Mouse (Mus musculus): Measurements from ENCODE around the gene Gm49354. TPM values are rescaled to one million over a fixed set of nuclear protein-coding genes. Genes with fewer than 3 reads are reported as not detected.

Gene Gm49354
- total and polyA plus RNA-seq, 3 experiments: 52.8 TPM; not detected in 2

- H3K36me3 ChIP-seq (replicated peaks): peaks cover 92% of the 10 kb centered on the region
- H3K27me3 ChIP-seq (ENCODE audit: insufficient read depth, low read length): no peaks in the 10 kb centered on the region
- peak overlapping the region; percentile 57; the same call in 1 of the 2 replicates for H3K4me3 ChIP-seq (ENCODE audit: low read depth, low read length)
- H3K9me3 ChIP-seq (replicated peaks): no peaks in the 10 kb centered on the region
- ATAC-seq (ENCODE audit: extremely low read depth, insufficient number of reproducible peaks, low FRiP score, poor library complexity, severe bottlenecking): peak; percentile 95
- H3K4me1 ChIP-seq (ENCODE audit: insufficient read depth, low read depth, low read length): peaks cover 89% of the 10 kb centered on the region
- DNase-seq (ENCODE audit: low spot score): peak; percentile 66
- TF ChIP-seq GATA1 (IDR thresholded peaks at IDR 0.05; ENCODE audit: borderline replicate concordance, low read length) (no peak), POLR2AphosphoS5 (IDR thresholded peaks at IDR 0.05; ENCODE audit: insufficient replicate concordance, low read depth, low read length) (no peak), GATA2 (IDR thresholded peaks at IDR 0.05; ENCODE audit: borderline replicate concordance, low read depth, low read length) (0 out of 2 replicates have a peak, but pooled peaks have one; percentile 67), TAL1 (conservative IDR thresholded peaks at IDR 0.05; ENCODE audit: low read depth, low read length) (peak; percentile 99), CTCF (IDR thresholded peaks at IDR 0.05; ENCODE audit: low read depth, low read length) (no peak)
Measured at GRCm38 (mm10) chr13:59814109-59814591, 32.1 kb upstream of the Gm49354 start.

GRCm38 (mm10) chr13:59811581-59811980 lies 29.5 kb upstream of the Gm49354 start:
- Histone ChIP-seq H3K36me3 (replicated peaks) (peaks cover 93% of the 10 kb centered on the region), H3K4me3 (ENCODE audit: low read depth, low read length) (no peak overlapping the region), H3K9me3 (replicated peaks) (no peaks in the 10 kb centered on the region), H3K4me1 (ENCODE audit: insufficient read depth, low read depth, low read length) (peaks cover 70% of the 10 kb centered on the region), H3K27me3 (ENCODE audit: insufficient read depth, low read length) (no peaks in the 10 kb centered on the region)
- ATAC-seq (ENCODE audit: extremely low read depth, insufficient number of reproducible peaks, low FRiP score, poor library complexity, severe bottlenecking) (no peak), DNase-seq (ENCODE audit: low spot score) (no peak)
- no peak for TF ChIP-seq GATA1 (IDR thresholded peaks at IDR 0.05; ENCODE audit: borderline replicate concordance, low read length)
- TF ChIP-seq GATA2 (IDR thresholded peaks at IDR 0.05; ENCODE audit: borderline replicate concordance, low read depth, low read length): no peak
- TF ChIP-seq POLR2AphosphoS5 (IDR thresholded peaks at IDR 0.05; ENCODE audit: insufficient replicate concordance, low read depth, low read length): no peak
- TF ChIP-seq CTCF (IDR thresholded peaks at IDR 0.05; ENCODE audit: low read depth, low read length): no peak
- TF ChIP-seq TAL1 (conservative IDR thresholded peaks at IDR 0.05; ENCODE audit: low read depth, low read length): no peak

DNA sequence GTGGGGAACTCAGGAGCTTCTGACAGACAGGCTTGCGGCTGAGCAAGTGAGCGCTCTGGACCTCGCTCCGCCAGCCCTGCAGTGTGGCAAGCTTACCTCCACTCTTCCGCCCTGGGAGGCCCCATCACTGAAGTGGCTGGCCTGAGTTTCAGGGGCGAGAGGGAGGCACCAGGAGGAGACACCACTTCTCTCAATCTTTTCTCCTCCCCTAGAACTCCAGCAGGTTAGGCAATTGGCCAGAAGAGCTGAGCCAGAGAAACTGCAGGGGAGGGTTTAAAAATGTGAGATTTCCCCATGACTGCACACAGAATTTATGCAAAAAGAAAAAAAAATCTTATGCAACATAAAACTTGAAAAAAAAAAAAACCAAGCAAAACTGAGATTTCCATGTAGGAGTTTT lies 19.0 kb upstream of the Gm49354 start:
- H3K4me1 ChIP-seq (ENCODE audit: insufficient read depth, low read depth, low read length): peaks cover 51% of the 10 kb centered on the region
- no peak for ATAC-seq (ENCODE audit: extremely low read depth, insufficient number of reproducible peaks, low FRiP score, poor library complexity, severe bottlenecking)
- no peak for DNase-seq (ENCODE audit: low spot score)
- H3K27me3 ChIP-seq (ENCODE audit: insufficient read depth, low read length): no peaks in the 10 kb centered on the region
- H3K9me3 ChIP-seq (replicated peaks): no peaks in the 10 kb centered on the region
- H3K4me3 ChIP-seq (ENCODE audit: low read depth, low read length): no peak overlapping the region
- no peak for TF ChIP-seq POLR2AphosphoS5 (IDR thresholded peaks at IDR 0.05; ENCODE audit: insufficient replicate concordance, low read depth, low read length)
- no peak for TF ChIP-seq GATA2 (IDR thresholded peaks at IDR 0.05; ENCODE audit: borderline replicate concordance, low read depth, low read length)
- TF ChIP-seq GATA1 (IDR thresholded peaks at IDR 0.05; ENCODE audit: borderline replicate concordance, low read length): no peak
- no peak for TF ChIP-seq TAL1 (conservative IDR thresholded peaks at IDR 0.05; ENCODE audit: low read depth, low read length)
- no peak for TF ChIP-seq CTCF (IDR thresholded peaks at IDR 0.05; ENCODE audit: low read depth, low read length)
- peaks cover 98% of the 10 kb centered on the region for H3K36me3 ChIP-seq (replicated peaks)

- ATAC-seq (ENCODE audit: extremely low read depth, insufficient number of reproducible peaks, low FRiP score, poor library complexity, severe bottlenecking): no peak
- TF ChIP-seq CTCF (IDR thresholded peaks at IDR 0.05; ENCODE audit: low read depth, low read length): no peak
- no peak for TF ChIP-seq POLR2AphosphoS5 (IDR thresholded peaks at IDR 0.05; ENCODE audit: insufficient replicate concordance, low read depth, low read length)
- no peak for TF ChIP-seq GATA2 (IDR thresholded peaks at IDR 0.05; ENCODE audit: borderline replicate concordance, low read depth, low read length)
- no peak for TF ChIP-seq GATA1 (IDR thresholded peaks at IDR 0.05; ENCODE audit: borderline replicate concordance, low read length)
- TF ChIP-seq TAL1 (conservative IDR thresholded peaks at IDR 0.05; ENCODE audit: low read depth, low read length): no peak
- Histone ChIP-seq H3K9me3 (replicated peaks) (no peaks in the 10 kb centered on the region), H3K27me3 (ENCODE audit: insufficient read depth, low read length) (no peaks in the 10 kb centered on the region), H3K4me1 (ENCODE audit: insufficient read depth, low read depth, low read length) (peaks cover 60% of the 10 kb centered on the region), H3K36me3 (replicated peaks) (peaks cover 98% of the 10 kb centered on the region), H3K4me3 (ENCODE audit: low read depth, low read length) (no peak overlapping the region)
- no peak for DNase-seq (ENCODE audit: low spot score)
Measured at GRCm38 (mm10) chr13:59800077-59800476, 18.0 kb upstream of the Gm49354 start.

DNA sequence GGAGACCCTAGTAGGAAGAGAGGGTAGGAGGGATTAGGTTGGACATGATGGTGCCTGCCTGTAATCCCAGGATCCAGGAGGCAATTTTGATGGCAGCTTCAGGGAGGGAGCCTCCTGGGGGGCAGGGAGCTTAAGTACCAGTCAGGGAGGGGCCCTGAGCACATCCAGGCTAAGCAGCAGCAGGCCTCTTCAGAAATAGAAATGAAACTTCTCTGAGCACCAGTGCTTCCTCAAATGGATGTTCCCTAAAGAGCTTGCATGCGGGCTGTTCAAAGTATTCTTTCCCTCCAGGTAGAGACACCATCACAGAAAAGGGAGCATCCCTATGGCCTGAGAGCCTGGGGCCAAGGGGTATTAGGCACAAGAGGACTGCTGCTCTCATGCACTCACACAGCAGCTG lies 16.3 kb upstream of the Gm49354 start:
- Histone ChIP-seq H3K36me3 (replicated peaks) (peaks cover 98% of the 10 kb centered on the region), H3K27me3 (ENCODE audit: insufficient read depth, low read length) (no peaks in the 10 kb centered on the region), H3K9me3 (replicated peaks) (no peaks in the 10 kb centered on the region), H3K4me1 (ENCODE audit: insufficient read depth, low read depth, low read length) (peaks cover 68% of the 10 kb centered on the region), H3K4me3 (ENCODE audit: low read depth, low read length) (no peak overlapping the region; the same call in 1 of the 2 replicates)
- TF ChIP-seq POLR2AphosphoS5 (IDR thresholded peaks at IDR 0.05; ENCODE audit: insufficient replicate concordance, low read depth, low read length) (no peak), CTCF (IDR thresholded peaks at IDR 0.05; ENCODE audit: low read depth, low read length) (no peak), TAL1 (conservative IDR thresholded peaks at IDR 0.05; ENCODE audit: low read depth, low read length) (no peak), GATA2 (IDR thresholded peaks at IDR 0.05; ENCODE audit: borderline replicate concordance, low read depth, low read length) (no peak), GATA1 (IDR thresholded peaks at IDR 0.05; ENCODE audit: borderline replicate concordance, low read length) (no peak)
- ATAC-seq (ENCODE audit: extremely low read depth, insufficient number of reproducible peaks, low FRiP score, poor library complexity, severe bottlenecking) (no peak), DNase-seq (ENCODE audit: low spot score) (no peak)

GRCm38 (mm10) chr13:59796466-59796848 lies 14.4 kb upstream of the Gm49354 start:
- Histone ChIP-seq H3K4me3 (ENCODE audit: low read depth, low read length) (peak overlapping the region; percentile 52; the same call in 1 of the 2 replicates), H3K9me3 (replicated peaks) (no peaks in the 10 kb centered on the region), H3K27me3 (ENCODE audit: insufficient read depth, low read length) (no peaks in the 10 kb centered on the region), H3K36me3 (replicated peaks) (peaks cover 98% of the 10 kb centered on the region), H3K4me1 (ENCODE audit: insufficient read depth, low read depth, low read length) (peaks cover 72% of the 10 kb centered on the region)
- ATAC-seq (ENCODE audit: extremely low read depth, insufficient number of reproducible peaks, low FRiP score, poor library complexity, severe bottlenecking) (no peak), DNase-seq (ENCODE audit: low spot score) (no peak)
- TF ChIP-seq POLR2AphosphoS5 (IDR thresholded peaks at IDR 0.05; ENCODE audit: insufficient replicate concordance, low read depth, low read length) (no peak), GATA2 (IDR thresholded peaks at IDR 0.05; ENCODE audit: borderline replicate concordance, low read depth, low read length) (no peak), CTCF (IDR thresholded peaks at IDR 0.05; ENCODE audit: low read depth, low read length) (no peak), GATA1 (IDR thresholded peaks at IDR 0.05; ENCODE audit: borderline replicate concordance, low read length) (no peak), TAL1 (conservative IDR thresholded peaks at IDR 0.05; ENCODE audit: low read depth, low read length) (no peak)

All from G1E (cell line).